Mouse (Mus musculus): ENCODE data around the gene Zdhhc1. TPM values are rescaled to one million over a fixed set of nuclear protein-coding genes. Genes with fewer than 3 reads are reported as not detected.
A peak's percentile ranks its signal among the peaks of the same experiment; 100 is the strongest.

Gene Zdhhc1
- polyA plus RNA-seq, 1 experiment from 2014 or later, result 8.9 TPM

DNA sequence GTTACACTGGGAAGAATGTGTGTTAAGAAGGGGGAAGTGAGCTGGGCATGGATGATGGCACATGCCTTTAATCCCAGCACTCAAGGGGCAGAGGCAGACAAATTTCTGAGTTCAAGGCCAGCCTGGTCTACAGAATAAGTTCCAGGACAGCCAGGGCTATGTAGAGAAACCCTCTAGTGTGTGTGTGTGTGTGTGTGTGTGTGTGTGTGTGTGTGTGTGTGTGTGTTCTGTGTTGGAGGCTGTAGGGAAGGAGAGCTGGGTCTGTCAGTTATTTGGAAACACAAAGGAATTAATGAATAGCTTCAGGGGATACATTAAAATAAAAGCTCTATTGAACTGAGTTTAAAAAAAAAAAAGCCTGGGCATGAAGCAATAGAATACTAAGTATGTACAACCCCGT, 45.7 kb downstream of the Zdhhc1 start:
- Histone ChIP-seq H3K9ac (ENCODE audit: low read depth, low read length) (no peak overlapping the region), H3K27me3 (replicated peaks; ENCODE audit: control insufficient read depth, insufficient read depth, low read length) (peaks cover 5% of the 10 kb centered on the region; the same call in 1 of the 2 replicates), H3K9me3 (ENCODE audit: control insufficient read depth, low read length) (no peaks in the 10 kb centered on the region), H3K4me2 (no peak overlapping the region), H3K36me3 (ENCODE audit: control insufficient read depth, insufficient read depth, low read length) (no peaks in the 10 kb centered on the region), H3K4me1 (replicated peaks; ENCODE audit: control insufficient read depth, insufficient read depth, low read length) (0 out of 2 replicates have a peak, but pooled peaks cover 8% of the 10 kb centered on the region), H3K27ac (ENCODE audit: low read depth, low read length) (no peak overlapping the region), H3K4me3 (ENCODE audit: low read depth, low read length) (no peak overlapping the region)
- no peak for ATAC-seq (replicated peaks; ENCODE audit: low FRiP score)
- 67% methylated on average over 1 of the region's 1 CpGs for WGBS
- no peak for DNase-seq (ENCODE audit: low spot score)

DNA sequence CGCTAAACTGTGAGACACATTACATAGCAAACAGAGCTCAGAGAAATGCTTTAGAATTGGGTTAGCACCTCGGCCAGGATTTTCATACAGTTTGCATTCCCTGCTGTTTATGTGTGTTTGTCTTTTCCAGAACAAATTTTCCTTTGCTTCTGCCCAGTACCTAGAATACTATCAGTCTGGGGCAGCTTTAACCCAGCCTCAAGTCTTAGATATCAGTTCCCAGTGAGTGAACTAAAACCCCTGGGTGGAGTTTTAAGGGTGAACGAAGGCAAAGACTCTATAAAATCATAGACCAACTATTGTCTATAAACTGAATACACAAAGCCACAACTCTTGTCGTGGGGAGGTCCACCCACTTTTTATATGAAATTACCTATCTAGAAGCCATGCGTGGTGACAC, 48.1 kb downstream of the Zdhhc1 start:
- WGBS, result 57% methylated on average over 5 of the region's 5 CpGs
- ATAC-seq (replicated peaks; ENCODE audit: low FRiP score), result peak; percentile 91
- peaks cover 15% of the 10 kb centered on the region for H3K4me1 ChIP-seq (replicated peaks; ENCODE audit: control insufficient read depth, insufficient read depth, low read length)
- no peaks in the 10 kb centered on the region for H3K36me3 ChIP-seq (ENCODE audit: control insufficient read depth, insufficient read depth, low read length)
- H3K27ac ChIP-seq (ENCODE audit: low read depth, low read length), result peak overlapping the region; percentile 89
- H3K27me3 ChIP-seq (replicated peaks; ENCODE audit: control insufficient read depth, insufficient read depth, low read length), result peaks cover 5% of the 10 kb centered on the region; the same call in 1 of the 2 replicates
- peak overlapping the region; percentile 59 for H3K9ac ChIP-seq (ENCODE audit: low read depth, low read length)
- DNase-seq (ENCODE audit: low spot score), result no peak
- no peaks in the 10 kb centered on the region for H3K9me3 ChIP-seq (ENCODE audit: control insufficient read depth, low read length)
- H3K4me2 ChIP-seq, result peak overlapping the region; percentile 67
- peak overlapping the region; percentile 8; the same call in 1 of the 2 replicates for H3K4me3 ChIP-seq (ENCODE audit: low read depth, low read length)

DNA sequence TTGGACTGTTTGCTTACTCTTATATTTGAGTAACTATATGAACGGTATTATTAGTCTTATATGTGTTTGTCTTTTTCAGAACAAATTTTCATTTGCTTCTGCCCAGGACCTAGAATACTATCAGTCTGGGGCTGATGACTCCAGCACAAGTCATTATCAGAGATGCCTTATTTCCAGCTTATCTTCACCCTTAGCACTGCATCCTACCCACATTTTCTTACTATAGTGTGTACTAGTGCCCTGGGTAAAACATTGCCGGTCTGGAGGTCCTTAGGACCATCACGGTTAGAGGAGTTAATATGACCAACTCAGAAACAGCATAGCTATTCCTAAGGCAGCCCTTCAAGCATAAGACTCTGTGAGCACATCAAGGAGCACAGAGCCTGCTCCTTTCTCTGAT, 48.5 kb downstream of the Zdhhc1 start:
- H3K4me2 ChIP-seq, result peak overlapping the region; percentile 67
- peak overlapping the region; percentile 8; the same call in 1 of the 2 replicates for H3K4me3 ChIP-seq (ENCODE audit: low read depth, low read length)
- peak; percentile 97 for ATAC-seq (replicated peaks; ENCODE audit: low FRiP score)
- H3K4me1 ChIP-seq (replicated peaks; ENCODE audit: control insufficient read depth, insufficient read depth, low read length), result peaks cover 15% of the 10 kb centered on the region
- DNase-seq (ENCODE audit: low spot score), result no peak
- peaks cover 5% of the 10 kb centered on the region; the same call in 1 of the 2 replicates for H3K27me3 ChIP-seq (replicated peaks; ENCODE audit: control insufficient read depth, insufficient read depth, low read length)
- 77% methylated on average over 3 of the region's 3 CpGs for WGBS
- H3K36me3 ChIP-seq (ENCODE audit: control insufficient read depth, insufficient read depth, low read length), result no peaks in the 10 kb centered on the region
- peak overlapping the region; percentile 89 for H3K27ac ChIP-seq (ENCODE audit: low read depth, low read length)
- no peaks in the 10 kb centered on the region for H3K9me3 ChIP-seq (ENCODE audit: control insufficient read depth, low read length)
- peak overlapping the region; percentile 59 for H3K9ac ChIP-seq (ENCODE audit: low read depth, low read length)

DNA sequence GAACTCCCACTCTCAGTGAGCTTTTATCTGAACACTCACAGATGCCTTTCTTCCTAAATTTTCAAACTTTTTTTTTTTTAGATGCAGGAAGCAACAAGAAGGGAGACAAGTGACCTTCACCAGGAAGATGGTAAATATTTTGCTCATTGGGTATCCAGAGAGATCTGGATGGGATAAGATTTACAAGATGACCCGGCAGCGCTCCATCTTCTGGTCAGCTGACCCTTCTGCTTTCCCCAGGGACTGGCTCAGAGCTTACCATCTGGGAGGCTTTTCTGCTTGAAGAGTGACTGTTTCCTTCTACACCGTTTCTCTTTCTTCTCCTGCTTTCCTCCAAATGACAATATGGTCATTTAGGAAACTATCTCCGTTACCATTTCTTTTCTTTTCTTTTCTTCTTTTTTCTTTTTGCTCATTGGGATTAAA, 50.6 kb downstream of the Zdhhc1 start:
- Histone ChIP-seq H3K9ac (ENCODE audit: low read depth, low read length) (no peak overlapping the region), H3K4me1 (replicated peaks; ENCODE audit: control insufficient read depth, insufficient read depth, low read length) (peaks cover 15% of the 10 kb centered on the region), H3K27me3 (replicated peaks; ENCODE audit: control insufficient read depth, insufficient read depth, low read length) (no peaks in the 10 kb centered on the region; the same call in 1 of the 2 replicates), H3K4me3 (ENCODE audit: low read depth, low read length) (no peak overlapping the region), H3K4me2 (no peak overlapping the region), H3K36me3 (ENCODE audit: control insufficient read depth, insufficient read depth, low read length) (no peaks in the 10 kb centered on the region), H3K27ac (ENCODE audit: low read depth, low read length) (no peak overlapping the region), H3K9me3 (ENCODE audit: control insufficient read depth, low read length) (no peaks in the 10 kb centered on the region)
- WGBS, result 48% methylated on average over 4 of the region's 4 CpGs
- ATAC-seq (replicated peaks; ENCODE audit: low FRiP score), result no peak
- DNase-seq (ENCODE audit: low spot score), result no peak

DNA sequence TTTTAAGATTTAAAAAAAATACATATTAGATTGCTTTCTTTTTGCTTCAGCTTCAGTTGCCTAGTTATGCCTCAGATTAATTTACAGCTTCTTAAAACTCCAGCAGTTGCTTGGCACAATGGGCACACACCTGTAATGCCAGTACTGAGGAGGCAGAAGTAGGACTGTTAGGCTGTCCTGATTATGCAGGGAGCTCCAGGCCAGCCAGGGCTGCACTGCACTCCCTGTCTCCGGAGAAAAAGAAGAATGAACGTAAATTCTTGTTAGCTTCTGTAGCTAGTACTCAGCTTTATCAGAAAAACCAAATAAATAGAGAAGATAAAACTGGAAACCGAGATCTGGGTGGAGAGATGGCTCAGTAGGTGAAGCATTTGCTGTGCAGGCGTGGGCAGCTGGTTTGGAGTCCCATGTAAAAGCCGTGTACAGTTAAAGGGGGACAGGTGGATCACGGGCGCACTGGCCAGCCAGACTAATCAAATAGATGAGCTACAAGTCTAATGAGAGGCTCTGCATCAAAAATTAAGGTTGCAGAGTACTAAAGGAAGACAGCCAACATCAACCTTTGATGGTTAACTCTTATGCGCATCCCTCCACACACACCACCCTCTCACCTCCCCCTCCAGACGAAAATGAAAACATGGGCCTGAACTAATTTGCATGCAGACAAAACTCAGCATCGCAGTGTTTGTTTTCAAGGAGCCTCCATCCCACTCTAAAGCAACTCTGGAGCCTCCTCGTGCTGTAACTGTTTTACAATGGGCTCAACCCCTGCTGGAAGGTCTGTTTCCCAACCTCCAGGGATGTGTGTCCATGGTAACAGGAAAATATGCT, 51.2 kb downstream of the Zdhhc1 start:
- H3K9ac ChIP-seq (ENCODE audit: low read depth, low read length), result no peak overlapping the region
- no peak overlapping the region for H3K4me2 ChIP-seq
- H3K4me3 ChIP-seq (ENCODE audit: low read depth, low read length), result no peak overlapping the region
- no peaks in the 10 kb centered on the region; the same call in 1 of the 2 replicates for H3K27me3 ChIP-seq (replicated peaks; ENCODE audit: control insufficient read depth, insufficient read depth, low read length)
- ATAC-seq (replicated peaks; ENCODE audit: low FRiP score), result no peak
- DNase-seq (ENCODE audit: low spot score), result no peak
- no peak overlapping the region for H3K27ac ChIP-seq (ENCODE audit: low read depth, low read length)
- WGBS, result 39% methylated on average over 11 of the region's 11 CpGs
- H3K36me3 ChIP-seq (ENCODE audit: control insufficient read depth, insufficient read depth, low read length), result no peaks in the 10 kb centered on the region
- peaks cover 15% of the 10 kb centered on the region for H3K4me1 ChIP-seq (replicated peaks; ENCODE audit: control insufficient read depth, insufficient read depth, low read length)
- H3K9me3 ChIP-seq (ENCODE audit: control insufficient read depth, low read length), result no peaks in the 10 kb centered on the region

DNA sequence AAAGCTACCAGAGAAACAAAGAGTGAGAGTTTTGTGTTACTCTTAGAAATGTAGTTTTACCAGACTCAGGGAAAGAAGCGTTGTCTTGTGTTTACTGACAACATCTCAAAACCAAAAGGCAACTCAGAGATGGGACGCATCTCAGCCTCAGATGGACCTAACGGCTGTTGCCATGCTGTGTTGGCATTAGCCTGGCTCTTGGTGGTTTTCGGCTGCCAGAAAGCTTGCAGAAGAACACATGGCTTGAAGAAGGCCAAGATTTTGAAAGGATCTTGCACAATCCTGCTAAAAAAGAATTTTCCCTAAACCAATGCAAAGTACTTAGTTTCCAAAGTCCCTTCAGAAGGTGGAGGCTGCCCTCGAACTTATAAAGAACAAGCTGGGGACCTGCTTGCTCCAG, 54.0 kb downstream of the Zdhhc1 start:
- Histone ChIP-seq H3K9ac (ENCODE audit: low read depth, low read length) (no peak overlapping the region), H3K4me1 (replicated peaks; ENCODE audit: control insufficient read depth, insufficient read depth, low read length) (peaks cover 7% of the 10 kb centered on the region), H3K27ac (ENCODE audit: low read depth, low read length) (no peak overlapping the region), H3K36me3 (ENCODE audit: control insufficient read depth, insufficient read depth, low read length) (no peaks in the 10 kb centered on the region), H3K4me3 (ENCODE audit: low read depth, low read length) (no peak overlapping the region), H3K27me3 (replicated peaks; ENCODE audit: control insufficient read depth, insufficient read depth, low read length) (no peaks in the 10 kb centered on the region; the same call in 1 of the 2 replicates), H3K4me2 (no peak overlapping the region), H3K9me3 (ENCODE audit: control insufficient read depth, low read length) (no peaks in the 10 kb centered on the region)
- no peak for DNase-seq (ENCODE audit: low spot score)
- ATAC-seq (replicated peaks; ENCODE audit: low FRiP score), result no peak
- WGBS, result 91% methylated on average over 5 of the region's 5 CpGs

DNA sequence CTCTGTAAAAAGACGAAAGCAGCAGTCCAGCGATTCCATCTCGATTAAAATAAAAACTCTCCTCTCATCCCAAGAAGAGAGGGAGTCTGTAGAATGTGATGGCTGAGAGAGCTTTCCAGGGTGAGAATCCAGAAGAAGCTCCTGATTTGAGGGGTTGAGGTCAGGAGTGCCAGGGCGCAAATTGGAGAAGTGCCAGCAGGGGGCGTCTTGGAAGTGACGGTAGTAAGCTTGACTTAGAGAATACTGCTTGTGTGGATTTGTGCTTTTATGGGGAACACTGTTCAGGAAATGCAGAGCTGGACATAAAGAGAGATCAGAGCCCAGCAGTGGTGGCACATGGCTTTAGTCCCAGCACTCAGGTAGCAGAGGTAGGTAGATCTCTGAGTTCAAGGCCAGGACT, 55.3 kb downstream of the Zdhhc1 start:
- no peak overlapping the region for H3K9ac ChIP-seq (ENCODE audit: low read depth, low read length)
- H3K4me3 ChIP-seq (ENCODE audit: low read depth, low read length), result no peak overlapping the region
- ATAC-seq (replicated peaks; ENCODE audit: low FRiP score) (no peak), DNase-seq (ENCODE audit: low spot score) (peak; percentile 59)
- 4% methylated on average over 6 of the region's 6 CpGs for WGBS
- peaks cover 7% of the 10 kb centered on the region for H3K4me1 ChIP-seq (replicated peaks; ENCODE audit: control insufficient read depth, insufficient read depth, low read length)
- no peak overlapping the region for H3K4me2 ChIP-seq
- H3K36me3 ChIP-seq (ENCODE audit: control insufficient read depth, insufficient read depth, low read length), result no peaks in the 10 kb centered on the region
- no peaks in the 10 kb centered on the region for H3K9me3 ChIP-seq (ENCODE audit: control insufficient read depth, low read length)
- peaks cover 2% of the 10 kb centered on the region; the same call in 1 of the 2 replicates for H3K27me3 ChIP-seq (replicated peaks; ENCODE audit: control insufficient read depth, insufficient read depth, low read length)
- no peak overlapping the region for H3K27ac ChIP-seq (ENCODE audit: low read depth, low read length)

DNA sequence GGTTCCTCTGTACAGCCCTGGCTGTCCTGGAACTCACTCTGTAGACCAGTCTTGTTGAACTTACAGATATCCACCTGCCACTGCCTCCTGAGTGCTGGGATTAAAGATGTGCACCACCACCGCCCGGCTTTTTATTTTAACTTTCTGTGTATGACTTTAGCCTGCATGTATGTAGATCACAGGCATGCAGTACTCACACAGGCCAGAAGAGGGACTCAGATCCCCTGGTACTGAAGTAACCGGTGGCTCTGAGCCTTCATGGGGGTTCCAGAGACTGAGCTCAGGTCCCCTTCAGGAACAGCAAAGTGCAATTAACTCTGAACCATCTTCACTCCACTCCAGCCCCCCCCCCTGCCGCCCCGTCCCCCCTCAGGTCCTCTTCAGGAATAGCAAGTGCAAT, 57.8 kb downstream of the Zdhhc1 start:
- 39% methylated on average over 4 of the region's 5 CpGs for WGBS
- no peak for ATAC-seq (replicated peaks; ENCODE audit: low FRiP score)
- Histone ChIP-seq H3K27me3 (replicated peaks; ENCODE audit: control insufficient read depth, insufficient read depth, low read length) (peaks cover 11% of the 10 kb centered on the region), H3K4me1 (replicated peaks; ENCODE audit: control insufficient read depth, insufficient read depth, low read length) (no peaks in the 10 kb centered on the region), H3K27ac (ENCODE audit: low read depth, low read length) (no peak overlapping the region), H3K4me3 (ENCODE audit: low read depth, low read length) (no peak overlapping the region), H3K36me3 (ENCODE audit: control insufficient read depth, insufficient read depth, low read length) (no peaks in the 10 kb centered on the region), H3K9me3 (ENCODE audit: control insufficient read depth, low read length) (no peaks in the 10 kb centered on the region), H3K4me2 (no peak overlapping the region), H3K9ac (ENCODE audit: low read depth, low read length) (no peak overlapping the region)
- peak; percentile 46 for DNase-seq (ENCODE audit: low spot score)

All from liver, embryonic 11.5 days (tissue).